Mouse (Mus musculus) hindbrain, embryonic 14.5 days (tissue): Measurements from ENCODE around the gene Tcea3. TPM values are rescaled to one million over a fixed set of nuclear protein-coding genes. Genes with fewer than 3 reads are reported as not detected.
A peak's percentile ranks its signal among the peaks of the same experiment; 100 is the strongest.

Experiments
- ATAC-seq: fragments of 200-750 bp; cut with Nextera tagmentation; 2 replicates; pipeline ENCODE4 v1.8.0; 2017; ENCODE audit warnings: moderate number of reproducible peaks, mild to moderate bottlenecking, moderate TSS enrichment, moderate library complexity; ENCODE audit not compliant: low FRiP score
- DNase-seq: peaks from one replicate; pipeline ENCODE4 v3.0.0-alpha.2; 2015; ENCODE audit warnings: low spot score
- H3K27ac ChIP-seq: fragments of 300-500 bp; sonication (generic); 2 replicates; pipeline ENCODE4 v1.5.1; 2014; ENCODE audit warnings: mild to moderate bottlenecking, moderate library complexity
- H3K27me3 ChIP-seq: fragments of 300-500 bp; sonication (generic); 2 replicates; pipeline ENCODE4 v1.6.1; 2014; ENCODE audit warnings: mild to moderate bottlenecking, low read length, mixed read lengths; ENCODE audit not compliant: control insufficient read depth, insufficient read depth
- H3K36me3 ChIP-seq: fragments of 300-500 bp; sonication (generic); replicated peaks from 2 replicates; pipeline ENCODE4 v1.6.1; 2014; ENCODE audit not compliant: control insufficient read depth, insufficient read depth
- H3K4me1 ChIP-seq: fragments of 300-500 bp; sonication (generic); replicated peaks from 2 replicates; pipeline ENCODE4 v1.6.1; 2014; ENCODE audit warnings: antibody characterized with exemption, low read length, mixed read lengths; ENCODE audit not compliant: control insufficient read depth, insufficient read depth
- H3K4me2 ChIP-seq: fragments of 300-500 bp; sonication (generic); replicated peaks from 2 replicates; pipeline ENCODE4 v1.6.1; 2014; ENCODE audit warnings: mild to moderate bottlenecking, moderate library complexity
- H3K4me3 ChIP-seq: fragments of 300-500 bp; sonication (generic); replicated peaks from 2 replicates; pipeline ENCODE4 v1.5.1; 2014; ENCODE audit warnings: mild to moderate bottlenecking, low read length
- H3K9ac ChIP-seq: fragments of 300-500 bp; sonication (generic); 2 replicates; pipeline ENCODE4 v1.6.1; 2014
- H3K9me3 ChIP-seq: fragments of 300-500 bp; sonication (generic); 2 replicates; pipeline ENCODE4 v1.6.1; 2016; ENCODE audit warnings: low read length; ENCODE audit not compliant: control insufficient read depth
- WGBS: fragments of 180-500 bp; shearing (Covaris S2); extraction: QIAGEN DNeasy Blood & Tissue Kit; methylation state at CpG from one replicate; pipeline ENCODE4 v1.1.7; 2014; 5-methylcytosine and 5-hydroxymethylcytosine counted together
- polyA plus RNA-seq: library from polyadenylated mRNA; unstranded; fragments of >200 nt; fragmentation: Nextera tagmentation; extraction: Ambion mirVana; gene quantifications from 2 replicates; pipeline ENCODE4 v1.2.1, GENCODE M21; 2014

Tcea3 gene
- polyA plus RNA-seq, 1 experiment from 2014 or later: 2.0 TPM

- Histone ChIP-seq H3K4me3 (peak within 1 kb of the TSS; percentile 57), H3K9me3 (no peaks in the 10 kb centered on the region), H3K9ac (peak within 1 kb of the TSS; percentile 59), H3K4me1 (peaks cover 30% of the 10 kb centered on the region), H3K27ac (peak within 1 kb of the TSS; percentile 90), H3K4me2 (peak within 1 kb of the TSS; percentile 81), H3K27me3 (peaks cover 12% of the 10 kb centered on the region), H3K36me3 (peaks cover 22% of the 10 kb centered on the region)
- DNase-seq (peak; percentile 79), ATAC-seq (no peak)
- 17% methylated on average over 5 of the region's 5 CpGs for WGBS
Observed at GRCm38 (mm10) chr4:136284455-136284854, 36.9 kb downstream of the Tcea3 start, which contains the start of gene Zfp46. TSS of gene Zfp46 (plus strand) at chr4:136284683.

GRCm38 (mm10) chr4:136284891-136285290 lies 37.4 kb downstream of the Tcea3 start:
- Histone ChIP-seq H3K4me3 (peak overlapping the region; percentile 57), H3K9ac (peak overlapping the region; percentile 59), H3K36me3 (peaks cover 26% of the 10 kb centered on the region), H3K27me3 (peaks cover 17% of the 10 kb centered on the region), H3K27ac (peak overlapping the region; percentile 90), H3K9me3 (no peaks in the 10 kb centered on the region), H3K4me1 (peaks cover 30% of the 10 kb centered on the region), H3K4me2 (peak overlapping the region; percentile 81)
- no peak for ATAC-seq
- WGBS: 26% methylated on average over 6 of the region's 6 CpGs
- DNase-seq: no peak

GRCm38 (mm10) chr4:136285348-136285810 lies 37.9 kb downstream of the Tcea3 start:
- H3K36me3 ChIP-seq: peaks cover 31% of the 10 kb centered on the region
- peak overlapping the region; percentile 81 for H3K4me2 ChIP-seq
- H3K9me3 ChIP-seq: no peaks in the 10 kb centered on the region
- peak overlapping the region; percentile 59 for H3K9ac ChIP-seq
- peaks cover 18% of the 10 kb centered on the region for H3K27me3 ChIP-seq
- peaks cover 34% of the 10 kb centered on the region for H3K4me1 ChIP-seq
- under 1% methylated on average over 25 of the region's 25 CpGs for WGBS
- peak overlapping the region; percentile 90 for H3K27ac ChIP-seq
- ATAC-seq (peak; percentile 94), DNase-seq (peak; percentile 93)
- peak overlapping the region; percentile 57 for H3K4me3 ChIP-seq

GRCm38 (mm10) chr4:136285811-136286371 lies 38.4 kb downstream of the Tcea3 start:
- Histone ChIP-seq H3K9ac (peak overlapping the region; percentile 70), H3K4me1 (peaks cover 38% of the 10 kb centered on the region), H3K36me3 (peaks cover 36% of the 10 kb centered on the region), H3K4me2 (peak overlapping the region; percentile 81), H3K27me3 (peaks cover 18% of the 10 kb centered on the region), H3K9me3 (no peaks in the 10 kb centered on the region), H3K27ac (peak overlapping the region; percentile 90), H3K4me3 (peak overlapping the region; percentile 57)
- DNase-seq (peak; percentile 97), ATAC-seq (peak; percentile 90)
- under 1% methylated on average over 29 of the region's 29 CpGs for WGBS

GRCm38 (mm10) chr4:136289918-136290780 lies 42.6 kb downstream of the Tcea3 start:
- no peak for ATAC-seq
- H3K27me3 ChIP-seq: peaks cover 18% of the 10 kb centered on the region
- no peak overlapping the region for H3K9ac ChIP-seq
- DNase-seq: no peak
- no peaks in the 10 kb centered on the region for H3K9me3 ChIP-seq
- H3K4me3 ChIP-seq: no peak overlapping the region; the same call in 1 of the 2 replicates
- peaks cover 20% of the 10 kb centered on the region for H3K4me1 ChIP-seq
- no peak overlapping the region for H3K27ac ChIP-seq
- H3K4me2 ChIP-seq: peak overlapping the region; percentile 8; the same call in 1 of the 2 replicates
- 26% methylated on average over 66 of the region's 66 CpGs for WGBS
- H3K36me3 ChIP-seq: peaks cover 78% of the 10 kb centered on the region

GRCm38 (mm10) chr4:136290781-136291595 lies 43.5 kb downstream of the Tcea3 start:
- Histone ChIP-seq H3K36me3 (peaks cover 86% of the 10 kb centered on the region), H3K4me2 (peak overlapping the region; percentile 8; the same call in 1 of the 2 replicates), H3K9me3 (no peaks in the 10 kb centered on the region), H3K4me3 (no peak overlapping the region; the same call in 1 of the 2 replicates), H3K4me1 (peaks cover 20% of the 10 kb centered on the region), H3K9ac (no peak overlapping the region), H3K27me3 (peaks cover 18% of the 10 kb centered on the region), H3K27ac (no peak overlapping the region)
- DNase-seq (no peak), ATAC-seq (no peak)
- WGBS: 27% methylated on average over 39 of the region's 39 CpGs

GRCm38 (mm10) chr4:136291692-136292091 lies 44.2 kb downstream of the Tcea3 start:
- ATAC-seq: no peak
- Histone ChIP-seq H3K9me3 (no peaks in the 10 kb centered on the region), H3K36me3 (peaks cover 88% of the 10 kb centered on the region), H3K27me3 (peaks cover 18% of the 10 kb centered on the region), H3K9ac (no peak overlapping the region), H3K27ac (no peak overlapping the region), H3K4me3 (no peak overlapping the region), H3K4me2 (no peak overlapping the region), H3K4me1 (peaks cover 18% of the 10 kb centered on the region)
- no peak for DNase-seq
- WGBS: 92% methylated on average over 6 of the region's 6 CpGs

GRCm38 (mm10) chr4:136295941-136296340 lies 48.4 kb downstream of the Tcea3 start:
- WGBS: 70% methylated on average over 7 of the region's 7 CpGs
- H3K36me3 ChIP-seq: peaks cover 51% of the 10 kb centered on the region

More at GRCm38 (mm10) chr4:136295941-136296340, 48.4 kb downstream of the Tcea3 start:
- Histone ChIP-seq H3K9ac (no peak overlapping the region), H3K27me3 (no peaks in the 10 kb centered on the region), H3K4me3 (no peak overlapping the region), H3K4me2 (no peak overlapping the region), H3K27ac (no peak overlapping the region), H3K9me3 (no peaks in the 10 kb centered on the region), H3K4me1 (no peaks in the 10 kb centered on the region)
- DNase-seq (no peak), ATAC-seq (no peak)
